Mouse (Mus musculus) spleen, postnatal 36 days (tissue): ENCODE data around the gene Olfr868.

Experiments used
- DNase-seq, 2 experiments: peaks; one replicate each; pipeline ENCODE4 v3.0.0; 2022; ENCODE audit warnings: low spot score in 2 of 2, mixed read lengths in 1 of 2

The Olfr868 gene

GRCm38 (mm10) chr9:20098326-20098725 is at the start of gene Olfr868:
Gene Olfr868, plus strand, starts transcription at chr9:20098626.
- DNase-seq, result no peak

DNA sequence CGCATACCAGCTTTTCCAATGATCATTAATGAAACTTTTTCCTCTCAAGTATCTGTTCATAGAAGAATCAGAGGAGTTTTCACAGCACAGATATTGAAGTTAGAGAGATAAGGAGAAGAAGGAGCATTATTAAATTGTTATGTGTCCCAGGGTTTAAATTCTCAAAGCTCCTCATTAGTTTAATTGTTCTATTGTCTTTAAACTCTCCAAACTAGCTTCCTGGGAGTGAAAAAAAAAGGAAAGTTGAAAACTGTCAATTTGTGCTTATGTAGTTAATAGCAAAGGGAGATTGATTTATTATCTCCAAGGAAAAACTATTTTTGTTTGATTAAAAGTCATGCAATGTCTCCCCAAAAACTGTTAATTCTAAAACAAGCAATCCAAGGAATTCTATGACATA is 41.0 kb upstream of the Olfr868 start, which contains the start of gene Olfr867:
Gene Olfr867 (minus strand): TSS at position 101 of the 400 bp plus-strand sequence.
- no peak for DNase-seq

- DNase-seq, result no peak
Observed at GRCm38 (mm10) chr9:20070236-20070635, 28.2 kb upstream of the Olfr868 start.

- DNase-seq, result no peak
Observed at GRCm38 (mm10) chr9:20071291-20071690, 27.1 kb upstream of the Olfr868 start.

DNA sequence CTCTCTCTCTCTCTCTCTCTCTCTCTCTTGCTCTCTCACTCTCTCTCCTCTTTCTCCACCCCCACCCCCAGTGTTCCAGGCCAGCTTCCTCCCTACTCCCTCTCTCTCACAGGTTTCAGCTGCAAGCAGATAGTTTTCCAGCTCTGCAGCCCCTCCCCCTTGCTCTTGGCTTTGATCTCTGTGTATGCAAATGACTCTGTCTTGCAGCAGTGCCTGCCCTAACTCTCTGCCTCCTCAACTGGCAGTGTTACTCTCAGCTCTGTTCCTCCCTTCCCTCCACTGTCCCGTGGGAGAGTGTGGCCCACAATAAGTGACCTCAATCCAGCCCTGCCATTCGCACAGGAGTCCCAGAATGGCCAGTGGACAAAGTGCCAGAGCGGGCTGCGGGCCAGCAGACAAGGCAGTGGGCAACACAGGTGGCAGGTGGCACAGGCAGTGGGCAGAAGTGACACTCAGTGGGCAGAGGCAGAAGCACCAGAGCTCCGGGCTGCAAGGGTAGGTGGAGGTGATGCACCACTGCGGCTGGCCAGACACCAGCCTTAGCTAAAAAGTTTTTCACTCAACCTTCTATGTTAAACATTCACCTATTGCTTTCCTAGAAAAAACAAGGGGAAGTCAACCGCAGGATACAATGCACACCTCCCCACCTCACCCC is 24.8 kb upstream of the Olfr868 start:
- no peak for DNase-seq

- no peak for DNase-seq
Observed at GRCm38 (mm10) chr9:20128709-20129108, 30.3 kb downstream of the Olfr868 start, which contains the start of gene Olfr869. Gene Olfr869, plus strand, starts transcription at chr9:20129009.

DNA sequence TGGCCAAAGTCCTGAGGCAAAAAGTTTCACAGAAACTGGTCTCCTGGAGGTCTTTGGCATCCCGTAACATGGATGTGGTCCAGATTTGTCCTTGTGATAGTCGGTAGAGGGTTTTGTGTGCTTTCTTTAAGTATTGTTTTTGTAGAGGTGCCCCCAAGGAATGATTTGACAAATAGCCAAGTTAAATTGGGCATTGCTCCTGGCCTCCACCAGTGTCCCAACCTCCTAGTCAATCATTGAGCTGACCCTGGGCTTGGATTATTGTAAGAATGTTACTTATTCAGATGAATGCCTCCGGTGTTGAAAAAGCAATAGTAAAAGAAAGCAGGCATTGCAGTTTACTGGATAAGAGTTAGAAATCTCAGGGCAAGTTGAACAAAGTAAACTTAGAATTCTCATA is 51.3 kb downstream of the Olfr868 start:
- no peak for DNase-seq
